Mouse (Mus musculus) liver, adult 2 months (tissue): ENCODE results near the gene Apol7e.
"Not testable (repeated sequence)": the region's sequence is repeated elsewhere in the genome, so short reads cannot be mapped to it uniquely, and the experiment has no call there.

Experiments
- CTCF ChIP-seq: fragments of 200-500 bp; IDR thresholded peaks from 2 replicates; pipeline ENCODE4 v1.5.1; 2011; ENCODE audit warnings: low read depth, low read length, control low read depth
- POLR2A ChIP-seq: fragments of 200-500 bp; IDR thresholded peaks from 2 replicates; pipeline ENCODE4 v1.6.1; 2011; ENCODE audit warnings: low read length, control low read depth; ENCODE audit not compliant: insufficient read depth; ENCODE audit errors: extremely low read depth

DNA sequence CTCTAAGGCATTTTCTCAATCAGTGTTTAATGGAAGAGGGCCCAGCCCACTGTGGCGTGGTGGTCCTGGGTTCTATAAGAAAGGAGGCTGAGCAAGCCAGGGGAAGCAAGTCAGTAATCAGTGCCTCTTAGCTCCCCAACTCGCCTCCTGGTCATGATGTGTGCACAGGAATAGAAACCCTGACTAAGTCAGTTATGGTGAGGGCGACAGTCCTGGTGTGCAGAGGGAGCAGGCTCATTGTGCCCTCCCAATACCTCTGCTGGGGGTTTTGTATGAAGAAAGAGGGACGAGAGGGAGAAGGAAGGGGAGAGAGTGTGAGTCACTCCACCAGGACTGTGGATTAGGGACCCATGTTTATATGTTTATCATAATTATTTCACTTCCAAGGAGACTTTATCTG is 35.2 kb downstream of the Apol7e start:
- not testable (repeated sequence) for TF ChIP-seq POLR2A, CTCF
